Mouse (Mus musculus): ENCODE measurements around the gene Fgf7.

The Fgf7 gene

GRCm38 (mm10) chr2:126061037-126061773, 26.7 kb downstream of the Fgf7 start:
- no peak for DNase-seq (ENCODE audit: low read depth)

GRCm38 (mm10) chr2:126062876-126063275, 28.4 kb downstream of the Fgf7 start:
- peak; percentile 7 for DNase-seq (ENCODE audit: low read depth)

GRCm38 (mm10) chr2:126064814-126065213, 30.4 kb downstream of the Fgf7 start:
- no peak for DNase-seq (ENCODE audit: low read depth)

GRCm38 (mm10) chr2:126065303-126065856, 30.9 kb downstream of the Fgf7 start:
- DNase-seq (ENCODE audit: low read depth), result no peak

GRCm38 (mm10) chr2:126069740-126070139, 35.3 kb downstream of the Fgf7 start:
- DNase-seq (ENCODE audit: low read depth), result no peak

- peak; percentile 23 for DNase-seq (ENCODE audit: low read depth)
Observed at GRCm38 (mm10) chr2:126073744-126074143, 39.3 kb downstream of the Fgf7 start.

- DNase-seq (ENCODE audit: low read depth), result no peak
Observed at GRCm38 (mm10) chr2:126076506-126076905, 42.0 kb downstream of the Fgf7 start.

GRCm38 (mm10) chr2:126079086-126079485, 44.6 kb downstream of the Fgf7 start:
- no peak for DNase-seq (ENCODE audit: low read depth)

- DNase-seq (ENCODE audit: low read depth), result no peak
Observed at GRCm38 (mm10) chr2:126084326-126084725, 49.9 kb downstream of the Fgf7 start.

GRCm38 (mm10) chr2:126086187-126086586, 51.7 kb downstream of the Fgf7 start:
- no peak for DNase-seq (ENCODE audit: low read depth)

- no peak for DNase-seq (ENCODE audit: low read depth)
Observed at GRCm38 (mm10) chr2:126090432-126090831, 56.0 kb downstream of the Fgf7 start.

- DNase-seq (ENCODE audit: low read depth), result no peak
Observed at GRCm38 (mm10) chr2:126094616-126095015, 60.2 kb downstream of the Fgf7 start.

Data from 416B (cell line).